Mouse (Mus musculus) MEL (cell line): ENCODE measurements around the gene Trpm3. TPM values are rescaled to one million over a fixed set of nuclear protein-coding genes. Genes with fewer than 3 reads are reported as not detected.

Source experiments
- DNase-seq: peaks from one replicate; pipeline ENCODE4 v3.0.0; 2011; ENCODE audit warnings: low read depth, low spot score
- H3K27ac ChIP-seq: 2 replicates; pipeline ENCODE4 v1.5.1; 2012; ENCODE audit warnings: low read depth, mild to moderate bottlenecking, control low read depth, low read length, moderate library complexity; ENCODE audit not compliant: control insufficient read depth
- H3K27me3 ChIP-seq, 2 experiments: fragments of 150-350 bp in 1 of 2; sonication (generic) in 1 of 2; 2 replicates each; pipeline ENCODE4 v1.6.1; 2012; ENCODE audit warnings: low read length in 2 of 2, mild to moderate bottlenecking in 2 of 2, improper control_type of control experiment in 1 of 2, moderate library complexity in 1 of 2; ENCODE audit not compliant: insufficient read depth in 2 of 2, control insufficient read depth in 1 of 2
- H3K36me3 ChIP-seq, 2 experiments: 2 replicates each; pipeline ENCODE4 v1.6.1; 2012 to 2014; ENCODE audit warnings: low read length in 2 of 2, improper control_type of control experiment in 1 of 2, inconsistent platforms in 1 of 2, mild to moderate bottlenecking in 1 of 2; ENCODE audit not compliant: insufficient read depth in 2 of 2, control insufficient read depth in 1 of 2
- H3K4me1 ChIP-seq, 2 experiments: fragments of 150-350 bp in 1 of 2; sonication (generic) in 1 of 2; 2 replicates each; pipeline ENCODE4 v1.6.1; 2012; ENCODE audit warnings: low read length in 2 of 2, improper control_type of control experiment in 1 of 2, mild to moderate bottlenecking in 1 of 2; ENCODE audit not compliant: insufficient read depth in 2 of 2, control insufficient read depth in 1 of 2
- H3K4me3 ChIP-seq, 2 experiments: fragments of 150-350 bp in 1 of 2; sonication (generic) in 1 of 2; 2 replicates each; pipeline ENCODE4 v1.5.1; 2012; ENCODE audit warnings: low read depth in 2 of 2, low read length in 2 of 2, mild to moderate bottlenecking in 2 of 2, moderate library complexity in 2 of 2, control low read depth in 1 of 2, improper control_type of control experiment in 1 of 2; ENCODE audit not compliant: control insufficient read depth in 1 of 2, insufficient read depth in 1 of 2
- H3K79me2 ChIP-seq: 2 replicates; pipeline ENCODE4 v1.6.1; 2012; ENCODE audit warnings: mild to moderate bottlenecking, low read length, moderate library complexity; ENCODE audit not compliant: control insufficient read depth, poor library complexity, insufficient read depth
- H3K9ac ChIP-seq: 2 replicates; pipeline ENCODE4 v1.6.1; 2012; ENCODE audit warnings: low read depth, mild to moderate bottlenecking, control low read depth, low read length, moderate library complexity; ENCODE audit not compliant: control insufficient read depth, poor library complexity, severe bottlenecking
- H3K9me3 ChIP-seq: fragments of 150-350 bp; sonication (generic); replicated peaks from 2 replicates; pipeline ENCODE4 v1.6.1; 2012; ENCODE audit warnings: mild to moderate bottlenecking, low read length, improper control_type of control experiment, moderate library complexity; ENCODE audit not compliant: insufficient read depth
- CTCF ChIP-seq, 3 experiments: IDR thresholded peaks in 2 of 3; conservative IDR thresholded peaks in 1 of 3; 2 replicates each; pipeline ENCODE4 v1.5.1; 2011 to 2012; ENCODE audit warnings: low read length in 3 of 3, low read depth in 2 of 3, mild to moderate bottlenecking in 2 of 3, improper control_type of control experiment in 1 of 3, inconsistent platforms in 1 of 3, mixed read lengths in 1 of 3, moderate library complexity in 1 of 3; ENCODE audit not compliant: control insufficient read depth in 1 of 3, insufficient read depth in 1 of 3, poor library complexity in 1 of 3, severe bottlenecking in 1 of 3
- ELF1 ChIP-seq: IDR thresholded peaks from 2 replicates; pipeline ENCODE4 v1.6.1; 2014; ENCODE audit warnings: low read depth, mild to moderate bottlenecking, inconsistent platforms, low read length, improper control_type of control experiment, moderate library complexity
- GABPA ChIP-seq: IDR thresholded peaks from 2 replicates; pipeline ENCODE4 v1.6.1; 2012; ENCODE audit warnings: low read depth, mild to moderate bottlenecking, inconsistent platforms, low read length, improper control_type of control experiment, moderate library complexity
- GATA1 ChIP-seq: IDR thresholded peaks from 2 replicates; pipeline ENCODE4 v1.6.1; 2011; ENCODE audit warnings: low read depth, low read length, improper control_type of control experiment
- JUND ChIP-seq: IDR thresholded peaks from 2 replicates; pipeline ENCODE4 v1.6.1; 2011; ENCODE audit warnings: low read depth, mild to moderate bottlenecking, improper control_type of control experiment, low read length
- KAT2A ChIP-seq: conservative IDR thresholded peaks from 2 replicates; pipeline ENCODE4 v1.6.1; 2012; ENCODE audit warnings: low read depth, low read length, improper control_type of control experiment, inconsistent platforms
- MAFK ChIP-seq: IDR thresholded peaks from 2 replicates; pipeline ENCODE4 v1.6.1; 2011; ENCODE audit warnings: low read depth, mild to moderate bottlenecking, low read length, improper control_type of control experiment, borderline replicate concordance
- MAX ChIP-seq: IDR thresholded peaks from 2 replicates; pipeline ENCODE4 v1.6.1; 2011; ENCODE audit warnings: low read length, improper control_type of control experiment
- MYB ChIP-seq: IDR thresholded peaks from 2 replicates; pipeline ENCODE4 v1.6.1; 2011; ENCODE audit warnings: mild to moderate bottlenecking, low read depth, low read length, improper control_type of control experiment
- MYC ChIP-seq: IDR thresholded peaks from 2 replicates; pipeline ENCODE4 v1.6.1; 2011; ENCODE audit warnings: low read depth, mild to moderate bottlenecking, low read length, improper control_type of control experiment, moderate library complexity
- NELFE ChIP-seq: IDR thresholded peaks from 2 replicates; pipeline ENCODE4 v1.6.1; 2011; ENCODE audit warnings: low read depth, low read length, improper control_type of control experiment
- NRF1 ChIP-seq: IDR thresholded peaks from 2 replicates; pipeline ENCODE4 v1.6.1; 2014; ENCODE audit warnings: low read depth, mild to moderate bottlenecking, inconsistent platforms, low read length, improper control_type of control experiment, moderate library complexity; ENCODE audit not compliant: poor library complexity, insufficient read depth, severe bottlenecking
- POLR2A ChIP-seq, 2 experiments: IDR thresholded peaks; 2 replicates each; pipeline ENCODE4 v1.6.1; 2011 to 2012; ENCODE audit warnings: low read length in 2 of 2, mild to moderate bottlenecking in 2 of 2, control low read depth in 1 of 2, improper control_type of control experiment in 1 of 2, low read depth in 1 of 2, moderate library complexity in 1 of 2; ENCODE audit not compliant: control insufficient read depth in 1 of 2, insufficient read depth in 1 of 2, poor library complexity in 1 of 2
- POLR2AphosphoS2 ChIP-seq: IDR thresholded peaks from 2 replicates; pipeline ENCODE4 v1.6.1; 2011; ENCODE audit warnings: low read length, improper control_type of control experiment
- RAD21 ChIP-seq: IDR thresholded peaks from 2 replicates; pipeline ENCODE4 v1.6.1; 2011; ENCODE audit warnings: mild to moderate bottlenecking, low read depth, low read length, improper control_type of control experiment
- RCOR1 ChIP-seq: IDR thresholded peaks from 2 replicates; pipeline ENCODE4 v1.6.1; 2012; ENCODE audit warnings: low read depth, mild to moderate bottlenecking, inconsistent platforms, low read length, improper control_type of control experiment
- TBP ChIP-seq: IDR thresholded peaks from 2 replicates; pipeline ENCODE4 v1.8.0; 2011; ENCODE audit warnings: low read depth, low read length, improper control_type of control experiment
- TCF12 ChIP-seq: IDR thresholded peaks from 2 replicates; pipeline ENCODE4 v1.6.1; 2014; ENCODE audit warnings: low read depth, mild to moderate bottlenecking, inconsistent platforms, low read length, improper control_type of control experiment, moderate library complexity
- UBTF ChIP-seq: IDR thresholded peaks from 2 replicates; pipeline ENCODE4 v1.6.1; 2012; ENCODE audit warnings: low read depth, mild to moderate bottlenecking, inconsistent platforms, low read length, improper control_type of control experiment, moderate library complexity, borderline replicate concordance; ENCODE audit not compliant: insufficient read depth
- USF1 ChIP-seq: IDR thresholded peaks from 2 replicates; pipeline ENCODE4 v1.6.1; 2014; ENCODE audit warnings: low read depth, mild to moderate bottlenecking, inconsistent platforms, low read length, improper control_type of control experiment, moderate library complexity
- ZKSCAN1 ChIP-seq: IDR thresholded peaks from 2 replicates; pipeline ENCODE4 v1.6.1; 2012; ENCODE audit warnings: low read depth, mild to moderate bottlenecking, inconsistent platforms, low read length, improper control_type of control experiment, moderate library complexity
- ZMIZ1 ChIP-seq: IDR thresholded peaks from 2 replicates; pipeline ENCODE4 v1.6.1; 2012; ENCODE audit warnings: low read depth, mild to moderate bottlenecking, inconsistent platforms, low read length, improper control_type of control experiment, moderate library complexity
- polyA plus RNA-seq, 2 experiments: library from polyadenylated mRNA; stranded (reverse) in 1 of 2; unstranded in 1 of 2; fragments of >175 nt in 1 of 2; fragments of >200 nt in 1 of 2; gene quantifications; 2 replicates each; pipeline versions ENCODE4 v1.2.1 to v1.2.4; 2012; ENCODE audit warnings: low replicate concordance in 2 of 2, low read depth in 1 of 2; ENCODE audit not compliant: insufficient read length in 2 of 2, insufficient read depth in 1 of 2, missing spikeins in 1 of 2
- total RNA-seq: library from RNA; depleted of rRNA; stranded (reverse); fragments of 300-350 nt; gene quantifications from 2 replicates; pipeline ENCODE4 v1.2.3, GENCODE M21; 2012

The Trpm3 gene
- total and polyA plus RNA-seq, 3 experiments = not detected

DNA sequence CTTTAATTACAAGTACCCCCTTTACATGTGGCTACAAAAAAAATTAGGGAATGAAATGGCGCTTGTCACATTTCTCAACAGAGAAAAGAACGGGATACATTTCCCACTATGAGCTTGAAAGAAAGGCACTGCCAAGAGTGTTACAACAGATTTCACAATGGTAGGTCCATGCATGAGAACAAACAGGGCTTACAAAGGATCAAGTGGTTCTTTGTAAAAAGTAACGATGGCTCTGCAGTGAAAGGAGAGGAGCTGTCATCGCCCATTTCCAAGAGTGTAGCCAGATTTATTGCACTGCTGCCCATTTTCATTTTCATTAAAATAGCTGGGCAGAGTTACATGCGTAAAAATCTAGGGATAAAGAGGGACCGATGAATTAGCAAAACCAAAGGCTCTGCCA is 565.0 kb downstream of the Trpm3 start:
- DNase-seq = no peak
- TF ChIP-seq MYC (no peak), TBP (no peak), RAD21 (no peak), TCF12 (no peak), POLR2A (IDR thresholded peaks at IDR 0.05; ENCODE audit: control insufficient read depth in 1 of 2, insufficient read depth in 1 of 2, low read depth in 1 of 2, low read length in 2 of 2, poor library complexity in 1 of 2) (no peak), UBTF (no peak), CTCF (IDR thresholded peaks at IDR 0.05 in 2 of 3, conservative IDR thresholded peaks at IDR 0.05 in 1 of 3; ENCODE audit: control insufficient read depth in 1 of 3, insufficient read depth in 1 of 3, low read depth in 2 of 3, low read length in 3 of 3, poor library complexity in 1 of 3, severe bottlenecking in 1 of 3) (no peak), POLR2AphosphoS2 (no peak), MAFK (no peak), GABPA (no peak), NRF1 (no peak), ZMIZ1 (no peak), GATA1 (no peak), NELFE (no peak), ELF1 (no peak), ZKSCAN1 (no peak), JUND (no peak), USF1 (no peak), RCOR1 (no peak)

DNA sequence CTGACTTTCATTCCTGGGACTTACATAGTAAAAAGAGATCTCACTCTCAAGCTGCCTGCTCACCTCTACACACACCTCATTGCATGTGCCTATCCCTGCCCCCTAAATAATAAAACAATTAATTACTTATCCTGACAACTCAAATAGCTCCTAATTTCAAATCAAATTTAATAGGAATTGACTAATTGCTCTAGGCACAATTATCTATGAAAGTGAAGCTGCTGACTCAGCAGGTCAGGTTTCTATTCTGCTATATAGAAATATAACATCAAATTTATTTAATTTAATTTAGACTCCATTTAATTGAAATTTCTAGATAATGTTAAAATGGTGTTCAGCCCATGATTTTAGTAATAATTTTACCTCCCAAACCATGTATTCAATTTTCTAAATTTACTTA is 566.6 kb downstream of the Trpm3 start:
- H3K4me3 ChIP-seq = no peak overlapping the region
- no peaks in the 10 kb centered on the region for H3K27me3 ChIP-seq
- no peak for DNase-seq
- no peak overlapping the region for H3K27ac ChIP-seq
- no peak overlapping the region for H3K9ac ChIP-seq
- no peaks in the 10 kb centered on the region for H3K36me3 ChIP-seq
- no peaks in the 10 kb centered on the region for H3K9me3 ChIP-seq
- H3K79me2 ChIP-seq = no peaks in the 10 kb centered on the region
- H3K4me1 ChIP-seq = no peaks in the 10 kb centered on the region
- TF ChIP-seq MAX (no peak), MYB (no peak), KAT2A (no peak), POLR2AphosphoS2 (no peak), MAFK (peak; percentile 53; the same call in 1 of the 2 replicates), RCOR1 (no peak), USF1 (no peak)

More for the DNA sequence above, 565.0 kb downstream of the Trpm3 start:
- no peak overlapping the region for H3K9ac ChIP-seq
- no peaks in the 10 kb centered on the region for H3K4me1 ChIP-seq
- H3K79me2 ChIP-seq = no peaks in the 10 kb centered on the region
- H3K4me3 ChIP-seq = no peak overlapping the region
- H3K27me3 ChIP-seq = no peaks in the 10 kb centered on the region
- no peaks in the 10 kb centered on the region for H3K36me3 ChIP-seq
- H3K27ac ChIP-seq = no peak overlapping the region
- H3K9me3 ChIP-seq = no peaks in the 10 kb centered on the region
